Comparison of ENCODE assay signal across 30 mouse cellular contexts in genomic region chr12:72482226-72482625, GRCm38 (mm10). TPM values are rescaled to one million over a fixed set of nuclear protein-coding genes. Genes with fewer than 3 reads are reported as not detected.
DNase-seq lines count a peak whose midpoint lies in the region; ATAC-seq and TF ChIP-seq lines count a peak whose summit lies in the region.
"Had no signal": no experiment of that assay in that cellular context is flagged by ENCODE, and none has a peak within 500 bp of the region (broad histone marks: within the 10 kb centered on the region; RNA-seq: fewer than 3 reads in every experiment).

No protein-coding gene starts in this region.

- ATAC-seq in megakaryocyte progenitor cell, adult 5-6 weeks (replicated peaks; ENCODE audit: poor library complexity) = peak; percentile 55
- ATAC-seq: CD4-positive, CD25-positive, alpha-beta regulatory T cell, adult 4 months; hindbrain, postnatal 0 days; intestine, embryonic 15.5 days had no signal

- DNase-seq in adrenal gland, postnatal 10 days = peak; percentile 41
- DNase-seq in adrenal gland, postnatal 25 days = no peak
- DNase-seq in lung, postnatal 10 days = peak; percentile 7
- DNase-seq in lung, adult 2 months = no peak
- no peak for DNase-seq in testis, postnatal 10 days (ENCODE audit: low spot score)
- DNase-seq in gastrocnemius, postnatal 36 days = no peak
- DNase-seq: adrenal gland, adult 8-10 months; cerebellum, adult 18-20 months; cerebellum, postnatal 10 days; gastrocnemius, postnatal 14 days; heart, postnatal 36 days; kidney, adult 2 months; kidney, postnatal 36 days; retina, postnatal 1 day; right cerebral cortex, postnatal 25 days; thymus, postnatal 36 days had no signal

- TF ChIP-seq POLR2A in lung, adult 2 months (IDR thresholded peaks at IDR 0.05; ENCODE audit: borderline replicate concordance, extremely low read depth, low read depth, low read length) = no peak
- TF ChIP-seq POLR2A in bone marrow macrophage, adult 2 months (IDR thresholded peaks at IDR 0.05; ENCODE audit: borderline replicate concordance, low read depth, low read length) = no peak

- peak overlapping the region; percentile 20; the same call in 1 of the 2 replicates for H3K27ac ChIP-seq in bone marrow macrophage, adult 2 months (ENCODE audit: insufficient read depth, low read depth, low read length)
- H3K27ac ChIP-seq: embryonic facial prominence, embryonic 13.5 days; forebrain, embryonic 10.5 days; hindbrain, embryonic 12.5 days; hindbrain, postnatal 0 days; intestine, embryonic 15.5 days; limb, embryonic 10.5 days; limb, embryonic 15.5 days; liver, embryonic 15.5 days; lung, embryonic 15.5 days; macrophage had no signal

- no peaks in the 10 kb centered on the region for H3K4me1 ChIP-seq in lung, adult 2 months (ENCODE audit: control insufficient read depth, insufficient read depth, low read length)
- H3K4me1 ChIP-seq in bone marrow macrophage, adult 2 months (ENCODE audit: control insufficient read depth, insufficient read depth, low read length) = peaks cover 11% of the 10 kb centered on the region
- H3K4me1 ChIP-seq: forebrain, embryonic 10.5 days; hindbrain, embryonic 12.5 days; intestine, embryonic 15.5 days; limb, embryonic 10.5 days; limb, embryonic 15.5 days; liver, embryonic 15.5 days; lung, embryonic 15.5 days had no signal

- H3K4me3 ChIP-seq in lung, adult 2 months (replicated peaks; ENCODE audit: extremely low read depth, low read depth, low read length) = no peak overlapping the region
- H3K4me3 ChIP-seq in bone marrow macrophage, adult 2 months (ENCODE audit: insufficient read depth, low read length) = no peak overlapping the region
- H3K4me3 ChIP-seq: embryonic facial prominence, embryonic 13.5 days; forebrain, embryonic 10.5 days; hindbrain, embryonic 12.5 days; intestine, embryonic 15.5 days; limb, embryonic 10.5 days; limb, embryonic 15.5 days; liver, embryonic 15.5 days; lung, embryonic 15.5 days had no signal

- intact Hi-C loops in gastrocnemius, postnatal 36 days (cut with DNase I) = no loop called here

- no peak for TF ChIP-seq CTCF in lung, adult 2 months (IDR thresholded peaks at IDR 0.05; ENCODE audit: insufficient read depth, low read length)
- TF ChIP-seq CTCF in bone marrow macrophage, adult 2 months (IDR thresholded peaks at IDR 0.05; ENCODE audit: low read depth, low read length) = no peak

RNA-seq across cellular contexts. Expression of gene Lrrc9, which starts 40.6 kb away (rescaled TPM):
- 1 to 10 TPM; 2.1 to 3.2 TPM for total RNA-seq in adrenal gland, postnatal 10 days (2021)
- 9.6 and 10.2 TPM in 2 replicates for total RNA-seq in adrenal gland, postnatal 25 days (2021)
- 0.22 and 0.24 TPM in 2 replicates for polyA plus RNA-seq in lung, adult 2 months (2012; rRNA removed)
- polyA plus RNA-seq in bone marrow macrophage, adult 2 months (2012; ENCODE audit: insufficient read depth, insufficient read length, missing spikeins) = not detected in 2 replicates
- total RNA-seq in megakaryocyte progenitor cell, adult 5-6 weeks (2015) = 0.56 and 2.7 TPM in 2 replicates
- total RNA-seq in megakaryocyte progenitor cell, adult 5-6 weeks (2017) = 0.42 and 1.1 TPM in 2 replicates
- total RNA-seq in gastrocnemius, postnatal 36 days (2021) = under 1 TPM in 1 of 2 experiments, not detected in 1; 0.23 TPM
- polyA plus RNA-seq: kidney, adult 2 months; spleen, adult 2 months had no signal

RNA-seq across cellular contexts. Expression of gene Pcnx4, which starts 54.0 kb away (rescaled TPM):
- total RNA-seq in adrenal gland, postnatal 10 days (2021) = 1 to 10 TPM; 5.5 to 5.8 TPM
- 7.5 and 8.7 TPM in 2 replicates for total RNA-seq in adrenal gland, postnatal 25 days (2021)
- polyA plus RNA-seq in lung, adult 2 months (2012; rRNA removed) = 3.9 and 6.2 TPM in 2 replicates
- polyA plus RNA-seq in bone marrow macrophage, adult 2 months (2012; ENCODE audit: insufficient read depth, insufficient read length, missing spikeins) = 4.2 and 5.0 TPM in 2 replicates
- total RNA-seq in megakaryocyte progenitor cell, adult 5-6 weeks (2015) = 1.9 and 2.9 TPM in 2 replicates
- 1.00 and 2.3 TPM in 2 replicates for total RNA-seq in megakaryocyte progenitor cell, adult 5-6 weeks (2017)
- total RNA-seq in gastrocnemius, postnatal 36 days (2021) = 1 to 10 TPM; 1.8 to 2.2 TPM

Comparison
In these comparisons a context has a peak if more than half of its experiments do, and no peak if none do; other contexts are left out.
1. DNase-seq: peak in adrenal gland, postnatal 10 days (single experiment) and lung, postnatal 10 days (single experiment); none in adrenal gland, postnatal 25 days (single experiment), lung, adult 2 months (single experiment), testis, postnatal 10 days (single experiment) and gastrocnemius, postnatal 36 days (0 of 2).